8 mouse cellular contexts compared by ENCODE assay signal in the genomic region with DNA sequence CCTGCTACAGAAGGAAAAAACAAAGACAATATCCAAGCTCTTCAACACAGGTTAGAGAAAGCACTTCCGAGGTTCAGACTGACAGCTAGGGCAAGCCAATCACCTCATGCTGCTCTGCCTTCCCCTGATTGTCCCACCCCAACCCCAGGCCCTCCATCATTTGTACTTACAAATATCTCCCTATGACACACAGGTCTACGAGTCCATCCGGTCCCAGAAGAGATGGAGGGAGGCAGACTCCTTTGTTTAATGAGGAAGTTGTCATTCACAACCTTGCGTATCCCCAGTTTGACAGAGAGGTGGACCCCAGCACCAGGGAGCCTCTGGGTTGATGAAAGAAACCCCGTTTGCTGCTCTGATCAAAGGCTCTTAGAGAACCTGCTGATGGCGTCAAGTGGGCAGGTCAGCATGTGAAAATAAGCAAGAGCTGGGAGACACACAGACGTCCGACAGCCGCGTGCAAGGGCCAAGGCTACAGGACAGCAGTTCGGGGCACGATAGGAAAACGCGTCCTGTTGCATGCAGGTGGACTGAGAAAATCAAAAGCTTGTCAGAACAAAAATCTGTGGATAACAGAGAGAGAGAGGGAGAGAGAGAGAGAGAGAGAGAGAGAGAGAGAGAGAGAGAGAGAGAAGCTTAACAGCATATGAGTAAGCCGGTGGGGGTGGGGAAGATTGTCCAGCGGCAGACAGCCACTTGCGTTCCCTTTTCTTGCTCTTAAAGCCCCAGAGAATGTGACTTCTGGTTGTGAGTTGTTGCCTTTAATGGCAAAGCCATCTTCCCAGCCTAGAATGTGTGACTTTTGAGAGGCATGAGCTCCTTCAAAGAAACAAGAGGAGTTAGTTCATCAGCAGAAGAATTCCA.
DNase-seq lines count a peak whose midpoint lies in the region; ATAC-seq and TF ChIP-seq lines count a peak whose summit lies in the region.

No protein-coding gene starts in this region.

- no peaks in the 10 kb centered on the region for H3K36me3 ChIP-seq in midbrain, embryonic 10.5 days
- H3K36me3 ChIP-seq in midbrain, postnatal 0 days (ENCODE audit: insufficient read depth, low read length): no peaks in the 10 kb centered on the region
- no peaks in the 10 kb centered on the region for H3K36me3 ChIP-seq in liver, embryonic 12.5 days
- no peaks in the 10 kb centered on the region for H3K36me3 ChIP-seq in stomach, embryonic 15.5 days

- peaks cover 12% of the 10 kb centered on the region; the same call in 1 of the 2 replicates for H3K9me3 ChIP-seq in midbrain, embryonic 10.5 days (replicated peaks)
- H3K9me3 ChIP-seq in midbrain, postnatal 0 days (ENCODE audit: low read length): 0 out of 2 replicates have a peak, but pooled peaks cover 4% of the 10 kb centered on the region
- H3K9me3 ChIP-seq in liver, embryonic 12.5 days (replicated peaks): no peaks in the 10 kb centered on the region
- H3K9me3 ChIP-seq in stomach, embryonic 15.5 days: no peaks in the 10 kb centered on the region

- no peak overlapping the region for H3K9ac ChIP-seq in midbrain, postnatal 0 days (replicated peaks; ENCODE audit: low read length, poor library complexity, severe bottlenecking)
- H3K9ac ChIP-seq in liver, embryonic 12.5 days: no peak overlapping the region
- H3K9ac ChIP-seq in stomach, embryonic 15.5 days: no peak overlapping the region

- no peak overlapping the region for H3K4me2 ChIP-seq in midbrain, postnatal 0 days (ENCODE audit: low read depth, low read length, poor library complexity, severe bottlenecking)
- 0 out of 2 replicates have a peak overlapping the region, but pooled peaks have one; percentile 2 for H3K4me2 ChIP-seq in liver, embryonic 12.5 days
- H3K4me2 ChIP-seq in stomach, embryonic 15.5 days: peak overlapping the region; percentile 17; the same call in 1 of the 2 replicates

- TF ChIP-seq CTCF in midbrain, postnatal 0 days (IDR thresholded peaks at IDR 0.05): no peak
- TF ChIP-seq CTCF in left cerebral cortex, adult 2 months (IDR thresholded peaks at IDR 0.05): no peak

- peak; percentile 43 to 79 for DNase-seq in adrenal gland, adult (ENCODE audit: inconsistent age in 2 of 2, low spot score in 1 of 2)
- no peak for DNase-seq in adrenal gland, postnatal 4 days (ENCODE audit: low spot score in 2 of 2)
- DNase-seq in midbrain, embryonic 10.5 days (ENCODE audit: low spot score): peak; percentile 45
- no peak for DNase-seq in midbrain, postnatal 0 days (ENCODE audit: low spot score)
- no peak for DNase-seq in left cerebral cortex, adult 2 months (ENCODE audit: extremely low spot score in 1 of 2, low spot score in 2 of 2)
- DNase-seq in urinary bladder, postnatal 36 days (ENCODE audit: low spot score in 2 of 2): no peak

- peaks cover 20% of the 10 kb centered on the region for H3K4me1 ChIP-seq in midbrain, embryonic 10.5 days
- 0 out of 2 replicates have a peak, but pooled peaks cover 4% of the 10 kb centered on the region for H3K4me1 ChIP-seq in midbrain, postnatal 0 days (ENCODE audit: insufficient read depth, low read length)
- H3K4me1 ChIP-seq in liver, embryonic 12.5 days: peaks cover 14% of the 10 kb centered on the region
- H3K4me1 ChIP-seq in stomach, embryonic 15.5 days: peaks cover 22% of the 10 kb centered on the region

- H3K27me3 ChIP-seq in midbrain, embryonic 10.5 days (ENCODE audit: low read depth, poor library complexity, severe bottlenecking): peaks cover 100% of the 10 kb centered on the region
- peaks cover 7% of the 10 kb centered on the region; the same call in 1 of the 2 replicates for H3K27me3 ChIP-seq in midbrain, postnatal 0 days (ENCODE audit: insufficient read depth, low read length)
- peaks cover 9% of the 10 kb centered on the region; the same call in 1 of the 2 replicates for H3K27me3 ChIP-seq in liver, embryonic 12.5 days (replicated peaks)
- H3K27me3 ChIP-seq in stomach, embryonic 15.5 days (replicated peaks): no peaks in the 10 kb centered on the region

- intact Hi-C loops in left cerebral cortex, adult 2 months (cut with DNase I): no loop called here

- H3K4me3 ChIP-seq in midbrain, embryonic 10.5 days: peak overlapping the region; percentile 29
- no peak overlapping the region for H3K4me3 ChIP-seq in midbrain, postnatal 0 days (ENCODE audit: low read depth, low read length)
- no peak overlapping the region for H3K4me3 ChIP-seq in liver, embryonic 12.5 days
- H3K4me3 ChIP-seq in stomach, embryonic 15.5 days (replicated peaks): no peak overlapping the region
- no peak overlapping the region for H3K4me3 ChIP-seq in left cerebral cortex, adult 2 months

- 43% methylated on average over 17 of the region's 17 CpGs for WGBS in midbrain, embryonic 10.5 days
- 33% methylated on average over 17 of the region's 17 CpGs for WGBS in midbrain, postnatal 0 days
- WGBS in liver, embryonic 12.5 days (ENCODE audit: insufficient replicate concordance): 34% methylated on average over 17 of the region's 17 CpGs
- 39% methylated on average over 17 of the region's 17 CpGs for WGBS in stomach, embryonic 15.5 days

- H3K27ac ChIP-seq in midbrain, embryonic 10.5 days (replicated peaks): peak overlapping the region; percentile 33; the same call in 1 of the 2 replicates
- H3K27ac ChIP-seq in midbrain, postnatal 0 days (ENCODE audit: low read depth, low read length): no peak overlapping the region
- no peak overlapping the region for H3K27ac ChIP-seq in liver, embryonic 12.5 days
- peak overlapping the region; percentile 57 for H3K27ac ChIP-seq in stomach, embryonic 15.5 days
- H3K27ac ChIP-seq in left cerebral cortex, adult 2 months: no peak overlapping the region

- ATAC-seq in midbrain, postnatal 0 days (ENCODE audit: low FRiP score): no peak
- no peak for ATAC-seq in liver, embryonic 12.5 days
- ATAC-seq in stomach, embryonic 15.5 days (ENCODE audit: insufficient read depth, low FRiP score, low read depth): no peak

Comparison
In these comparisons a context has a peak if more than half of its experiments do, and no peak if none do; other contexts are left out.
1. DNase-seq: peak in adrenal gland, adult (2 of 2) and midbrain, embryonic 10.5 days (single experiment); none in adrenal gland, postnatal 4 days (0 of 2), midbrain, postnatal 0 days (single experiment), left cerebral cortex, adult 2 months (0 of 2) and urinary bladder, postnatal 36 days (0 of 2).
2. H3K27ac ChIP-seq: peak in midbrain, embryonic 10.5 days (single experiment) and stomach, embryonic 15.5 days (single experiment); none in midbrain, postnatal 0 days (single experiment), liver, embryonic 12.5 days (single experiment) and left cerebral cortex, adult 2 months (single experiment).